Mouse (Mus musculus): ENCODE measurements around the gene Abhd18. TPM values are rescaled to one million over a fixed set of nuclear protein-coding genes. Genes with fewer than 3 reads are reported as not detected.

Abhd18 gene
- total RNA-seq, 1 experiment from 2014 or later, result 6.7 TPM

- peak; percentile 11 for DNase-seq
These were observed 103.9 kb downstream of the Abhd18 start for GRCm38 (mm10) chr3:40950601-40951201.

- no peak for DNase-seq
These were observed 104.6 kb downstream of the Abhd18 start for GRCm38 (mm10) chr3:40951365-40951764.

GRCm38 (mm10) chr3:40952606-40953005, 105.8 kb downstream of the Abhd18 start:
- DNase-seq, result no peak

GRCm38 (mm10) chr3:40954792-40955191, 108.0 kb downstream of the Abhd18 start:
- DNase-seq, result no peak

- DNase-seq, result no peak
These were observed 112.1 kb downstream of the Abhd18 start for GRCm38 (mm10) chr3:40958831-40959230.

- DNase-seq, result no peak
These were observed 134.0 kb downstream of the Abhd18 start for GRCm38 (mm10) chr3:40980758-40981157.

GRCm38 (mm10) chr3:40987539-40987938, 140.8 kb downstream of the Abhd18 start:
- DNase-seq, result no peak

Other genes starting within 250 kb of the Abhd18 start
- 0.15 TPM in 1 of 2 replicates, not detected in the other for gene Slc25a31, start 138.1 kb upstream of the Abhd18 start, total RNA-seq (2021)
- 64.3 and 64.8 TPM in 2 replicates for gene Hspa4l, start 102.5 kb upstream of the Abhd18 start, total RNA-seq (2021)
- 5.5 and 6.1 TPM in 2 replicates for gene Plk4, start 47.0 kb upstream of the Abhd18 start, total RNA-seq (2021)
- 20.4 and 24.2 TPM in 2 replicates for gene Mfsd8, start 84 bp upstream of the Abhd18 start, total RNA-seq (2021)
- 0.18 TPM in 1 of 2 replicates, not detected in the other for gene 1700034I23Rik, start 55.6 kb downstream of the Abhd18 start, total RNA-seq (2021)
- gene Larp1b, start 102.9 kb downstream of the Abhd18 start, total RNA-seq (2021), result 37.7 and 37.9 TPM in 2 replicates
- gene Pgrmc2, start 236.1 kb downstream of the Abhd18 start, total RNA-seq (2021), result 49.0 and 55.4 TPM in 2 replicates